ENCODE assay signal across 25 mouse cellular contexts in the genomic region with DNA sequence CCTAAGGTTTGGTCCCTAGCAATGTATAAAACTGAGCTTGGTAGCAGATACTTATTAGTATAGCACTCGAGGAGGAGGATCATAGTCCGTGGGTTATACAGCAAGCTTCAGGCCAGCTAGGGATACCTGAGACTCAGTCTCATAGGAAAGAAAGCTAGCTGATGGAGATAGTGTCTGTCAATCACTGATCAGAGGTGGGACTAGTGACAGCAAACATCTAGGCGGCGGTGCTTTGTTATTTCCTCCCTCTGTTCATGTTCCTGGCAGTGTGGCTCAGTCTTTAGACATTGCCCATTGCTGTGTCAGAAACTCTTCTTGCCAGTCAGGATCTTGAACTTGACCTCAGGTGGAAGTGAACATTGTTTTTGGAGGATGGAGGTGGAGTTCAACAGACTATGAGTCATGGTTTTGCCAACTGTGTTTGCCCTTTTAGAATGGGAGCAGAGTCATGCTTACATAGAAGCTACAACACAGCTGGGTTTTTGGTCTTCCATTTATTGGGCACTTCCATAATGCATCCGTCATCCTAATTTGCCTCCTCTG.
DNase-seq lines count a peak whose midpoint lies in the region; ATAC-seq and TF ChIP-seq lines count a peak whose summit lies in the region.
"Had no signal": no experiment of that assay in that cellular context is flagged by ENCODE, and none has a peak within 500 bp of the region (broad histone marks: within the 10 kb centered on the region; RNA-seq: fewer than 3 reads in every experiment).

No protein-coding gene starts in this region.

- peak; percentile 7; the same call in 1 of the 2 replicates for TF ChIP-seq POLR2A in CH12.LX (IDR thresholded peaks at IDR 0.05; ENCODE audit: low read depth, low read length)

- WGBS in liver, embryonic 13.5 days (ENCODE audit: insufficient replicate concordance) = 81% methylated on average over 5 of the region's 5 CpGs
- WGBS in liver, embryonic 11.5 days = 78% methylated on average over 5 of the region's 5 CpGs
- WGBS in hindbrain, embryonic 12.5 days = 89% methylated on average over 5 of the region's 5 CpGs

- H3K9me3 ChIP-seq in liver, embryonic 13.5 days (replicated peaks) = no peaks in the 10 kb centered on the region
- H3K9me3 ChIP-seq in liver, embryonic 11.5 days (ENCODE audit: control insufficient read depth, low read length) = no peaks in the 10 kb centered on the region
- no peaks in the 10 kb centered on the region for H3K9me3 ChIP-seq in CH12.LX (replicated peaks; ENCODE audit: low read length)
- H3K9me3 ChIP-seq in hindbrain, embryonic 12.5 days (replicated peaks) = no peaks in the 10 kb centered on the region
- H3K9me3 ChIP-seq: embryonic facial prominence, embryonic 12.5 days; embryonic facial prominence, embryonic 15.5 days; hindbrain, embryonic 13.5 days had no signal

- TF ChIP-seq EP300 in CH12.LX (IDR thresholded peaks at IDR 0.05; ENCODE audit: low read length) = no peak

- no peak for DNase-seq in liver, embryonic 13.5 days
- DNase-seq in liver, embryonic 11.5 days (ENCODE audit: low spot score) = no peak
- DNase-seq in 416B (ENCODE audit: low read depth) (peak; percentile 54), CH12.LX (ENCODE audit: extremely low read depth) (no peak)
- DNase-seq in induced T-regulatory cell, adult 2 months (ENCODE audit: low read depth) = peak; percentile 60
- DNase-seq in layer of hippocampus, postnatal 14 days (ENCODE audit: low spot score in 2 of 2) = no peak
- no peak for DNase-seq in left cerebral cortex, adult 2 months (ENCODE audit: extremely low spot score in 1 of 2, low spot score in 2 of 2)
- DNase-seq: adrenal gland, postnatal 10 days; adrenal gland, postnatal 36 days; cerebellum, adult 11 months; cerebellum, adult 2 months; cerebellum, adult 9-11 months; cerebellum, postnatal 25 days; forebrain, postnatal 0 days; gastrocnemius, adult 2 months; gastrocnemius, postnatal 14 days; heart, adult 11 months; kidney, adult 11 months had no signal

- intact Hi-C loops in left cerebral cortex, adult 2 months (cut with DNase I) = no loop called here

- no peak overlapping the region for H3K4me3 ChIP-seq in liver, embryonic 13.5 days (replicated peaks)
- no peak overlapping the region for H3K4me3 ChIP-seq in liver, embryonic 11.5 days (ENCODE audit: low read depth, low read length)
- no peak overlapping the region for H3K4me3 ChIP-seq in CH12.LX (replicated peaks in 1 of 3; ENCODE audit: low read depth in 2 of 3, low read length in 2 of 3, poor library complexity in 1 of 3)
- no peak overlapping the region for H3K4me3 ChIP-seq in hindbrain, embryonic 12.5 days
- H3K4me3 ChIP-seq in left cerebral cortex, adult 2 months = no peak overlapping the region
- H3K4me3 ChIP-seq: embryonic facial prominence, embryonic 12.5 days; embryonic facial prominence, embryonic 15.5 days; gastrocnemius, adult 2 months; hindbrain, embryonic 13.5 days had no signal

- H3K4me1 ChIP-seq in liver, embryonic 13.5 days (replicated peaks) = peaks cover 31% of the 10 kb centered on the region
- H3K4me1 ChIP-seq in liver, embryonic 11.5 days (replicated peaks; ENCODE audit: control insufficient read depth, insufficient read depth, low read length) = peaks cover 8% of the 10 kb centered on the region
- peaks cover 34 to 87% of the 10 kb centered on the region in 2 experiments for H3K4me1 ChIP-seq in CH12.LX (ENCODE audit: control insufficient read depth in 1 of 2, insufficient read depth in 2 of 2)
- H3K4me1 ChIP-seq in hindbrain, embryonic 12.5 days = no peaks in the 10 kb centered on the region
- H3K4me1 ChIP-seq: embryonic facial prominence, embryonic 12.5 days; embryonic facial prominence, embryonic 15.5 days; hindbrain, embryonic 13.5 days had no signal

- peak overlapping the region; percentile 37; the same call in 1 of the 2 replicates for H3K27ac ChIP-seq in liver, embryonic 13.5 days
- no peak overlapping the region for H3K27ac ChIP-seq in liver, embryonic 11.5 days (ENCODE audit: low read depth, low read length)
- peak overlapping the region; percentile 71 for H3K27ac ChIP-seq in CH12.LX (ENCODE audit: insufficient read depth, low read depth)
- H3K27ac ChIP-seq in hindbrain, embryonic 12.5 days = no peak overlapping the region
- H3K27ac ChIP-seq in left cerebral cortex, adult 2 months = no peak overlapping the region
- H3K27ac ChIP-seq: embryonic facial prominence, embryonic 12.5 days; embryonic facial prominence, embryonic 15.5 days; hindbrain, embryonic 13.5 days had no signal

- no peak for TF ChIP-seq CTCF in CH12.LX (conservative IDR thresholded peaks at IDR 0.05 in 1 of 2, IDR thresholded peaks at IDR 0.05 in 1 of 2; ENCODE audit: low read depth in 2 of 2, low read length in 2 of 2)
- TF ChIP-seq CTCF in left cerebral cortex, adult 2 months (IDR thresholded peaks at IDR 0.05) = no peak

- no peaks in the 10 kb centered on the region for H3K27me3 ChIP-seq in liver, embryonic 13.5 days
- H3K27me3 ChIP-seq in liver, embryonic 11.5 days (replicated peaks; ENCODE audit: control insufficient read depth, insufficient read depth, low read length) = no peaks in the 10 kb centered on the region
- H3K27me3 ChIP-seq in CH12.LX (replicated peaks) = no peaks in the 10 kb centered on the region
- H3K27me3 ChIP-seq in hindbrain, embryonic 12.5 days = no peaks in the 10 kb centered on the region
- H3K27me3 ChIP-seq: embryonic facial prominence, embryonic 12.5 days; embryonic facial prominence, embryonic 15.5 days; hindbrain, embryonic 13.5 days had no signal

- no peak for TF ChIP-seq RAD21 in CH12.LX (IDR thresholded peaks at IDR 0.05; ENCODE audit: low read depth, low read length)

- dilution Hi-C loops in CH12.LX (cut with MboI; ENCODE audit: extremely low pct_ligation_motif_present, extremely low pct_unique_long_range_greater_than_20kb, low sequenced_read_pairs) = no loop called here

- peaks cover 5% of the 10 kb centered on the region; the same call in 1 of the 2 replicates for H3K36me3 ChIP-seq in liver, embryonic 13.5 days
- no peaks in the 10 kb centered on the region for H3K36me3 ChIP-seq in liver, embryonic 11.5 days (ENCODE audit: control insufficient read depth, insufficient read depth, low read length)
- peaks cover 27 to 83% of the 10 kb centered on the region in 2 experiments for H3K36me3 ChIP-seq in CH12.LX (replicated peaks in 1 of 2; ENCODE audit: control insufficient read depth in 1 of 2, insufficient read depth in 1 of 2, low read length in 1 of 2)
- no peaks in the 10 kb centered on the region for H3K36me3 ChIP-seq in hindbrain, embryonic 12.5 days
- H3K36me3 ChIP-seq: embryonic facial prominence, embryonic 12.5 days; embryonic facial prominence, embryonic 15.5 days; hindbrain, embryonic 13.5 days had no signal

- H3K79me2 ChIP-seq in CH12.LX (replicated peaks; ENCODE audit: control insufficient read depth, extremely low read depth, insufficient read depth, poor library complexity, severe bottlenecking) = peaks cover 27% of the 10 kb centered on the region

- no peak overlapping the region for H3K9ac ChIP-seq in liver, embryonic 13.5 days
- no peak overlapping the region for H3K9ac ChIP-seq in liver, embryonic 11.5 days (ENCODE audit: low read depth, low read length)
- no peak overlapping the region for H3K9ac ChIP-seq in CH12.LX (ENCODE audit: insufficient read depth, low read depth)
- H3K9ac ChIP-seq in hindbrain, embryonic 12.5 days = no peak overlapping the region
- H3K9ac ChIP-seq: embryonic facial prominence, embryonic 12.5 days; embryonic facial prominence, embryonic 15.5 days; forebrain, postnatal 0 days; hindbrain, embryonic 13.5 days had no signal

- H3K4me2 ChIP-seq in liver, embryonic 13.5 days = no peak overlapping the region
- no peak overlapping the region for H3K4me2 ChIP-seq in liver, embryonic 11.5 days
- no peak overlapping the region for H3K4me2 ChIP-seq in CH12.LX (ENCODE audit: insufficient read depth, low read depth, poor library complexity, severe bottlenecking)
- no peak overlapping the region for H3K4me2 ChIP-seq in hindbrain, embryonic 12.5 days (replicated peaks)
- H3K4me2 ChIP-seq: embryonic facial prominence, embryonic 12.5 days; embryonic facial prominence, embryonic 15.5 days; heart, embryonic 11.5 days; hindbrain, embryonic 13.5 days had no signal

- in situ Hi-C loops in CH12.LX (cut with MboI; ENCODE audit: low pct_ligation_motif_present, low pct_unique_long_range_greater_than_20kb, low sequenced_read_pairs) = no loop called here

- no peak for ATAC-seq in liver, embryonic 13.5 days (ENCODE audit: low read depth)
- ATAC-seq in liver, embryonic 11.5 days (replicated peaks; ENCODE audit: low FRiP score) = no peak
- ATAC-seq in hindbrain, embryonic 12.5 days (ENCODE audit: low FRiP score) = no peak
- ATAC-seq: forebrain, embryonic 14.5 days; forebrain, postnatal 0 days; hindbrain, embryonic 16.5 days had no signal

TF ChIP-seq in CH12.LX, 34 proteins besides CTCF, POLR2A, EP300 and RAD21:
- TF ChIP-seq UBTF (IDR thresholded peaks at IDR 0.05; ENCODE audit: low read depth, low read length) (no peak), MXI1 (IDR thresholded peaks at IDR 0.05; ENCODE audit: low read depth, low read length) (no peak), ZKSCAN1 (IDR thresholded peaks at IDR 0.05; ENCODE audit: borderline replicate concordance, low read depth, low read length) (no peak), MAZ (IDR thresholded peaks at IDR 0.05; ENCODE audit: low read depth, low read length) (no peak), USF2 (conservative IDR thresholded peaks at IDR 0.05; ENCODE audit: low read depth, low read length) (no peak), TCF12 (IDR thresholded peaks at IDR 0.05; ENCODE audit: low read depth, low read length) (no peak), CHD1 (IDR thresholded peaks at IDR 0.05; ENCODE audit: low read depth, low read length) (no peak), MAX (IDR thresholded peaks at IDR 0.05; ENCODE audit: low read length) (no peak), SMC3 (IDR thresholded peaks at IDR 0.05; ENCODE audit: low read depth, low read length) (no peak), ZMIZ1 (IDR thresholded peaks at IDR 0.05; ENCODE audit: low read depth, low read length) (no peak), JUND (conservative IDR thresholded peaks at IDR 0.05; ENCODE audit: low read depth, low read length) (no peak)

Comparison
In these comparisons a context has a peak if more than half of its experiments do, and no peak if none do; other contexts are left out.
1. H3K27ac ChIP-seq: peak in liver, embryonic 13.5 days (single experiment) and CH12.LX (single experiment); none in liver, embryonic 11.5 days (single experiment), hindbrain, embryonic 12.5 days (single experiment) and left cerebral cortex, adult 2 months (single experiment).
2. DNase-seq: peak in 416B (single experiment) and induced T-regulatory cell, adult 2 months (single experiment); none in liver, embryonic 13.5 days (single experiment), liver, embryonic 11.5 days (single experiment), CH12.LX (single experiment), layer of hippocampus, postnatal 14 days (0 of 2) and left cerebral cortex, adult 2 months (0 of 2).